Mouse (Mus musculus): ENCODE results near the gene Galr3. TPM values are rescaled to one million over a fixed set of nuclear protein-coding genes. Genes with fewer than 3 reads are reported as not detected.
A peak's percentile ranks its signal among the peaks of the same experiment; 100 is the strongest.

The Galr3 gene
- total and polyA plus RNA-seq, 3 experiments = not detected

- 28% methylated on average over 3 of the region's 3 CpGs for WGBS
- H3K36me3 ChIP-seq (ENCODE audit: control insufficient read depth, insufficient read depth, low read length) = no peaks in the 10 kb centered on the region
- H3K9ac ChIP-seq (ENCODE audit: low read depth, low read length) = no peak overlapping the region
- H3K27me3 ChIP-seq (ENCODE audit: control insufficient read depth, insufficient read depth, low read length) = no peaks in the 10 kb centered on the region
- no peak for TF ChIP-seq POLR2A (IDR thresholded peaks at IDR 0.05; ENCODE audit: insufficient read depth, low read depth, low read length)
- no peak for TF ChIP-seq CTCF (IDR thresholded peaks at IDR 0.05)
- no peak for TF ChIP-seq EP300 (IDR thresholded peaks at IDR 0.05; ENCODE audit: insufficient read depth, low read depth, low read length)
- H3K27ac ChIP-seq = no peak overlapping the region
- no peak overlapping the region for H3K4me3 ChIP-seq
- H3K79me2 ChIP-seq (replicated peaks; ENCODE audit: control insufficient read depth, insufficient read depth, low read length) = no peaks in the 10 kb centered on the region
- no peak for DNase-seq
- intact Hi-C loops (cut with DNase I) = no loop called here
- peaks cover 2% of the 10 kb centered on the region for H3K4me1 ChIP-seq (ENCODE audit: control insufficient read depth, insufficient read depth, low read length)
These were observed 25.9 kb downstream of the Galr3 start for GRCm38 (mm10) chr15:79067631-79068030.

- no peaks in the 10 kb centered on the region for H3K27me3 ChIP-seq (ENCODE audit: control insufficient read depth, insufficient read depth, low read length)
- WGBS = 71% methylated on average over 3 of the region's 3 CpGs
- no peak overlapping the region for H3K4me3 ChIP-seq
- DNase-seq = no peak
- H3K36me3 ChIP-seq (ENCODE audit: control insufficient read depth, insufficient read depth, low read length) = no peaks in the 10 kb centered on the region
- H3K79me2 ChIP-seq (replicated peaks; ENCODE audit: control insufficient read depth, insufficient read depth, low read length) = no peaks in the 10 kb centered on the region
- no peak for TF ChIP-seq POLR2A (IDR thresholded peaks at IDR 0.05; ENCODE audit: insufficient read depth, low read depth, low read length)
- TF ChIP-seq EP300 (IDR thresholded peaks at IDR 0.05; ENCODE audit: insufficient read depth, low read depth, low read length) = no peak
- TF ChIP-seq CTCF (IDR thresholded peaks at IDR 0.05) = no peak
- H3K9ac ChIP-seq (ENCODE audit: low read depth, low read length) = no peak overlapping the region
- H3K27ac ChIP-seq = no peak overlapping the region
- intact Hi-C loops (cut with DNase I) = no loop called here
- no peaks in the 10 kb centered on the region; the same call in 1 of the 2 replicates for H3K4me1 ChIP-seq (ENCODE audit: control insufficient read depth, insufficient read depth, low read length)
These were observed 26.7 kb downstream of the Galr3 start for GRCm38 (mm10) chr15:79068416-79068815.

GRCm38 (mm10) chr15:79071117-79072039, 29.7 kb downstream of the Galr3 start:
- no peaks in the 10 kb centered on the region for H3K27me3 ChIP-seq (ENCODE audit: control insufficient read depth, insufficient read depth, low read length)
- TF ChIP-seq CTCF (IDR thresholded peaks at IDR 0.05) = peak; percentile 91
- TF ChIP-seq EP300 (IDR thresholded peaks at IDR 0.05; ENCODE audit: insufficient read depth, low read depth, low read length) = 0 out of 2 replicates have a peak, but pooled peaks have one; percentile 34
- TF ChIP-seq POLR2A (IDR thresholded peaks at IDR 0.05; ENCODE audit: insufficient read depth, low read depth, low read length) = no peak
- peaks cover 3% of the 10 kb centered on the region; the same call in 1 of the 2 replicates for H3K36me3 ChIP-seq (ENCODE audit: control insufficient read depth, insufficient read depth, low read length)
- H3K4me3 ChIP-seq = no peak overlapping the region
- WGBS = 64% methylated on average over 5 of the region's 5 CpGs
- no peaks in the 10 kb centered on the region for H3K79me2 ChIP-seq (replicated peaks; ENCODE audit: control insufficient read depth, insufficient read depth, low read length)
- H3K9ac ChIP-seq (ENCODE audit: low read depth, low read length) = no peak overlapping the region
- DNase-seq = peak in 1 of 2 experiments; percentile 32
- no peak overlapping the region for H3K27ac ChIP-seq
- intact Hi-C loops (cut with DNase I) = loop anchor here (1.0 to 5.0 kb wide), 2 partner anchors 34 to 154 kb away; no protein-coding TSS in a partner anchor
- H3K4me1 ChIP-seq (ENCODE audit: control insufficient read depth, insufficient read depth, low read length) = peaks cover 2% of the 10 kb centered on the region

- H3K27ac ChIP-seq = no peak overlapping the region
- peaks cover 3% of the 10 kb centered on the region; the same call in 1 of the 2 replicates for H3K36me3 ChIP-seq (ENCODE audit: control insufficient read depth, insufficient read depth, low read length)
- TF ChIP-seq POLR2A (IDR thresholded peaks at IDR 0.05; ENCODE audit: insufficient read depth, low read depth, low read length) (no peak), EP300 (IDR thresholded peaks at IDR 0.05; ENCODE audit: insufficient read depth, low read depth, low read length) (no peak), CTCF (IDR thresholded peaks at IDR 0.05) (no peak)
- no peaks in the 10 kb centered on the region; the same call in 1 of the 2 replicates for H3K79me2 ChIP-seq (replicated peaks; ENCODE audit: control insufficient read depth, insufficient read depth, low read length)
- H3K27me3 ChIP-seq (ENCODE audit: control insufficient read depth, insufficient read depth, low read length) = no peaks in the 10 kb centered on the region
- no peak overlapping the region for H3K9ac ChIP-seq (ENCODE audit: low read depth, low read length)
- intact Hi-C loops (cut with DNase I) = loop anchor here (5.0 kb wide), 1 partner anchor 156 kb away; no protein-coding TSS in a partner anchor
- no peak overlapping the region for H3K4me3 ChIP-seq
- no peak for DNase-seq
- peaks cover 2% of the 10 kb centered on the region for H3K4me1 ChIP-seq (ENCODE audit: control insufficient read depth, insufficient read depth, low read length)
These were observed 32.1 kb downstream of the Galr3 start for GRCm38 (mm10) chr15:79073752-79074151.

- no peak for TF ChIP-seq POLR2A (IDR thresholded peaks at IDR 0.05; ENCODE audit: insufficient read depth, low read depth, low read length)
- no peak for TF ChIP-seq CTCF (IDR thresholded peaks at IDR 0.05)
- no peak for TF ChIP-seq EP300 (IDR thresholded peaks at IDR 0.05; ENCODE audit: insufficient read depth, low read depth, low read length)
- no peak for DNase-seq
- H3K27me3 ChIP-seq (ENCODE audit: control insufficient read depth, insufficient read depth, low read length) = no peaks in the 10 kb centered on the region
- H3K36me3 ChIP-seq (ENCODE audit: control insufficient read depth, insufficient read depth, low read length) = peaks cover 3% of the 10 kb centered on the region; the same call in 1 of the 2 replicates
- peak overlapping the region; percentile 88 for H3K4me3 ChIP-seq
- intact Hi-C loops (cut with DNase I) = loop anchor here (5.0 kb wide), 1 partner anchor 157 kb away; no protein-coding TSS in a partner anchor
- no peak overlapping the region for H3K9ac ChIP-seq (ENCODE audit: low read depth, low read length)
- peaks cover 2% of the 10 kb centered on the region for H3K4me1 ChIP-seq (ENCODE audit: control insufficient read depth, insufficient read depth, low read length)
- H3K27ac ChIP-seq = peak overlapping the region; percentile 86
- no peaks in the 10 kb centered on the region; the same call in 1 of the 2 replicates for H3K79me2 ChIP-seq (replicated peaks; ENCODE audit: control insufficient read depth, insufficient read depth, low read length)
- WGBS = 33% methylated on average over 10 of the region's 10 CpGs
These were observed 32.8 kb downstream of the Galr3 start for GRCm38 (mm10) chr15:79074446-79074845.

All from heart, adult 2 months (tissue).